Mouse (Mus musculus) stomach, postnatal 0 days (tissue): ENCODE data around the gene Ndufaf1.

Experiments used
- CTCF ChIP-seq: IDR thresholded peaks from 2 replicates; pipeline ENCODE4 v1.5.1; 2016; ENCODE audit warnings: antibody characterized with exemption, low read depth, mild to moderate bottlenecking, moderate library complexity
- EP300 ChIP-seq: optimal IDR thresholded peaks from 2 replicates; pipeline ENCODE3; 2016; ENCODE audit warnings: antibody characterized with exemption

DNA sequence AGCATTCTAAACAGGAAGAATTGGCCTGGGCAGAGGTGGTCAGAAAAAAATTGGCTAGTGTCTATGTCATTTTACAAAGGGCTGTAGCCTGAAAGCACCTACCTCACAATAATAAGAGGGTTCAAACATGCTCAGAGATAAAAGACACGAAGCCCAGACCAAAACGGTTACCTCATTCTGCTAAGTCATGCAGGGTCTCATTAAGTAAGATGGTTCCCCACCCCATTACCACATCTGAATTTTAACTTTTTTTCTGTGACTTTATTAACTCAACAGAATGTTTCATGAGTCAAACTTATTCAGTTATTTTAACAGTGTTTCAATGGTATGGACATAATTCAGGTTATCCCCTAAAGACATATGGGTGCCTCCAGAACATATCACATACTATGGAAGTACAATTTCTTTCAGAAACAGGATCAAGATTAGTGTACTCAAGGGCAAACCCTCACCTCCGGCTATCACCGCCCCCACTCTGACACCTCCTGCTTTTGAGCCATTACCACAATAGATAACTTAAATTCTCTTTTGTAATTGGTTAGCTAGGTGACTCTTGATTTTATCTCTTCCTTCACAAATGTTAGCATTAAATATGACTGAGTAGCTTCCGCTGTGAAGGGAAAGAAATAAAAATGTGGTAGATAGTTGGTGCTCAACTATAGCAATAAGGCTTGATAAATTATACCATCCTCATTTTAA, 21.3 kb downstream of the Ndufaf1 start:
- TF ChIP-seq CTCF (no peak), EP300 (no peak)
